Mouse (Mus musculus) myocyte (in vitro differentiated cells): ENCODE results near the gene Fars2. TPM values are rescaled to one million over a fixed set of nuclear protein-coding genes. Genes with fewer than 3 reads are reported as not detected.

Source experiments
- H3K27me3 ChIP-seq: one replicate; pipeline ENCODE4 v1.6.1; 2011; ENCODE audit not compliant: control insufficient read depth, insufficient read depth, insufficient read length
- H3K36me3 ChIP-seq: one replicate; pipeline ENCODE4 v1.6.1; 2011; ENCODE audit not compliant: control insufficient read depth, insufficient read depth
- H3K4me2 ChIP-seq: one replicate; pipeline ENCODE4 v1.6.1; 2011; ENCODE audit warnings: low read depth, control low read depth
- H3K4me3 ChIP-seq: one replicate; pipeline ENCODE4 v1.5.1; 2011; ENCODE audit warnings: mild to moderate bottlenecking, control low read depth, moderate library complexity
- H3K79me2 ChIP-seq: one replicate; pipeline ENCODE4 v1.6.1; 2011; ENCODE audit not compliant: control insufficient read depth, insufficient read depth
- H3ac ChIP-seq: one replicate; pipeline ENCODE4 v1.6.1; 2011; ENCODE audit not compliant: control insufficient read depth, insufficient read length
- CEBPB ChIP-seq: IDR thresholded peaks from 2 replicates; pipeline ENCODE4 v1.6.1; 2011; ENCODE audit warnings: mild to moderate bottlenecking, moderate library complexity; ENCODE audit not compliant: poor library complexity, insufficient read depth, severe bottlenecking
- E2F4 ChIP-seq: IDR thresholded peaks from one replicate; pipeline ENCODE4 v1.6.1; 2011; ENCODE audit warnings: mild to moderate bottlenecking, control low read depth, moderate library complexity; ENCODE audit not compliant: insufficient read depth
- MAX ChIP-seq: IDR thresholded peaks from one replicate; pipeline ENCODE4 v1.6.1; 2011; ENCODE audit warnings: low read depth, mild to moderate bottlenecking, control low read depth
- MYOD1 ChIP-seq, 3 experiments: IDR thresholded peaks; one replicate each; pipeline ENCODE4 v1.6.1; 2011; ENCODE audit warnings: control low read depth in 2 of 3, low read depth in 2 of 3, mild to moderate bottlenecking in 2 of 3, moderate library complexity in 1 of 3; ENCODE audit not compliant: insufficient read length in 2 of 3, control insufficient read depth in 1 of 3
- MYOG ChIP-seq, 3 experiments: IDR thresholded peaks; one replicate each; pipeline ENCODE4 v1.6.1; 2011; ENCODE audit warnings: control low read depth in 2 of 3, low read depth in 2 of 3, mild to moderate bottlenecking in 2 of 3; ENCODE audit not compliant: insufficient read length in 2 of 3, control insufficient read depth in 1 of 3, insufficient read depth in 1 of 3
- POLR2A ChIP-seq: IDR thresholded peaks from one replicate; pipeline ENCODE4 v1.6.1; 2011; ENCODE audit warnings: low read depth, mild to moderate bottlenecking, control low read depth, moderate library complexity; ENCODE audit not compliant: insufficient read length
- POLR2AphosphoS2 ChIP-seq: IDR thresholded peaks from one replicate; pipeline ENCODE4 v1.6.1; 2011; ENCODE audit warnings: low read depth, control low read depth; ENCODE audit not compliant: insufficient read length
- REST ChIP-seq: IDR thresholded peaks from one replicate; pipeline ENCODE4 v1.6.1; 2011; ENCODE audit warnings: mild to moderate bottlenecking, control low read depth, moderate library complexity; ENCODE audit not compliant: insufficient read depth, insufficient read length
- SRF ChIP-seq: IDR thresholded peaks from one replicate; pipeline ENCODE4 v1.6.1; 2011; ENCODE audit warnings: low read depth; ENCODE audit not compliant: control insufficient read depth, insufficient read length
- TCF12 ChIP-seq: IDR thresholded peaks from one replicate; pipeline ENCODE4 v1.6.1; 2011; ENCODE audit warnings: mild to moderate bottlenecking, control low read depth; ENCODE audit not compliant: poor library complexity, insufficient read depth, severe bottlenecking
- TCF3 ChIP-seq: IDR thresholded peaks from one replicate; pipeline ENCODE4 v1.6.1; 2011; ENCODE audit warnings: low read depth, control low read depth; ENCODE audit not compliant: insufficient read length
- USF1 ChIP-seq: IDR thresholded peaks from one replicate; pipeline ENCODE4 v1.6.1; 2011; ENCODE audit warnings: low read depth, mild to moderate bottlenecking, control low read depth, moderate library complexity
- polyA plus RNA-seq: library from polyadenylated mRNA; unstranded; fragments of >200 nt; fragmentation: generic; extraction: Trizol; gene quantifications from one replicate; pipeline ENCODE4 v1.2.1, GENCODE M21; 2012; ENCODE audit warnings: missing spikeins

Fars2 gene
- polyA plus RNA-seq, 1 experiment = 53.6 TPM

- Histone ChIP-seq H3K4me3 (no peak overlapping the region), H3K36me3 (no peaks in the 10 kb centered on the region), H3K4me2 (no peak overlapping the region), H3K79me2 (no peaks in the 10 kb centered on the region), H3K27me3 (no peaks in the 10 kb centered on the region), H3ac (no peak overlapping the region)
- TF ChIP-seq POLR2AphosphoS2 = no peak
- TF ChIP-seq TCF3 = no peak
- no peak for TF ChIP-seq MAX
- TF ChIP-seq TCF12 = no peak
- no peak for TF ChIP-seq USF1
- TF ChIP-seq E2F4 = no peak
- no peak for TF ChIP-seq SRF
- TF ChIP-seq REST = no peak
- TF ChIP-seq MYOD1 (IDR thresholded peaks at IDR 0.05; ENCODE audit: control insufficient read depth in 1 of 3, insufficient read length in 2 of 3, low read depth in 2 of 3) = no peak
- TF ChIP-seq MYOG (IDR thresholded peaks at IDR 0.05; ENCODE audit: control insufficient read depth in 1 of 3, insufficient read depth in 1 of 3, insufficient read length in 2 of 3, low read depth in 2 of 3) = no peak
- TF ChIP-seq POLR2A = no peak
- TF ChIP-seq CEBPB = no peak
Measured at GRCm38 (mm10) chr13:36564764-36565315, 447.6 kb downstream of the Fars2 start.

DNA sequence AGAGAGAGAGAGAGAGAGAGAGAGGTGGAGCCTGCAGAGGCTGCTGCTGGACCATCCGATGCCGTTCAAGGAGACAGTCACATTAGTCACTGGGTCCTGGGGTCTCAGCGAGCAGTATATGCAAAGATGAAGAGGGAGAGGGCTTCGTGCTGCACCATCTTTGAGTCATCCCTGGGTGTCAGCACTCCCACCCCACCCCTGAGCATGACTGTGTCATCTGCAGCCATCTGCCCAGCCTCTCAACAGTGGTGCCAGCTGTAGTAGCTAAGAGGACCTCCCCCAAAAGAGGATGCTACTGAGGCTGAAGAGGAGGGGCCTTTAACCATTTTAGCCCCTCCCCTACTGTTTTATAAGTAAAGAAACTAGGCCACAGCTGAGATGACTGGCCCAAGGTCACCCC, 459.6 kb downstream of the Fars2 start:
- no peak for TF ChIP-seq TCF12
- no peak for TF ChIP-seq MYOD1 (IDR thresholded peaks at IDR 0.05; ENCODE audit: control insufficient read depth in 1 of 3, insufficient read length in 2 of 3, low read depth in 2 of 3)
- no peak for TF ChIP-seq MAX
- no peak for TF ChIP-seq POLR2AphosphoS2
- TF ChIP-seq CEBPB = no peak
- no peak overlapping the region for H3K4me2 ChIP-seq
- no peak overlapping the region for H3K4me3 ChIP-seq
- no peaks in the 10 kb centered on the region for H3K36me3 ChIP-seq
- no peaks in the 10 kb centered on the region for H3K27me3 ChIP-seq
- H3K79me2 ChIP-seq = no peaks in the 10 kb centered on the region
- no peak overlapping the region for H3ac ChIP-seq

DNA sequence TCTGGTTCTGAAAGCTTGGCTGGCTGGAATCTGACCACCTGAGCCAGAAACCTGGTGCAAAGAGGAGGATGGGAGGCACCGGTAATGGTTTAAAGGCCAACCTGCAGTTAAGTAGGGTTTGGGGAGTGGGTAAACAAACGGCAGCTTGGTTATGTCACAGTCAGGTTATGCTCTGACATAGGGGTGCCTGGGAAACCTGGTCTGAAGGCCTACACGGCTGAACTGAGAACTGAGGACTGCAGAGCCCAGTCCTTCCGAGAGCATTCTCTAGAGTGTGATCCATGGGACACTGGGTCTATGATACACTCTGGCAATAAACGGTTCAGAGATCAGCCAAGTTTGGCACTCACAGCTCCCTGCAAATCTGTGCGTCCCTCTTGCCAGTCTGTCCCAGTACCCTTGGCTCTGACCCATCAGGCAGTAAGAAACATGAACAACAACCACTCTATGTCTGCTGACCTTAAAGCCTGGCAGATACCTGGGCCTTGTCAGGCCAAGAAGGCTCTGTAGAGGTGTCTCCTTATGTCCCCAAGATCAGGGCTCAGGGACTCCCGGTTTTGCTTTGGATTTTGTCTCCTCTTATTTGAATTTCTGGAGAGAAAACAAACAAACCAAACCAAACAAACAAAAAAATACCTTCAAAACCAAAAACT, 460.8 kb downstream of the Fars2 start:
- Histone ChIP-seq H3K36me3 (no peaks in the 10 kb centered on the region), H3K27me3 (no peaks in the 10 kb centered on the region), H3K4me2 (peak overlapping the region; percentile 54), H3K79me2 (no peaks in the 10 kb centered on the region), H3K4me3 (peak overlapping the region; percentile 20), H3ac (no peak overlapping the region)
- no peak for TF ChIP-seq POLR2AphosphoS2
- no peak for TF ChIP-seq POLR2A
- no peak for TF ChIP-seq REST
- no peak for TF ChIP-seq MYOG (IDR thresholded peaks at IDR 0.05; ENCODE audit: control insufficient read depth in 1 of 3, insufficient read depth in 1 of 3, insufficient read length in 2 of 3, low read depth in 2 of 3)
- no peak for TF ChIP-seq SRF
- TF ChIP-seq CEBPB = no peak
- TF ChIP-seq MAX = no peak
- no peak for TF ChIP-seq TCF12
- TF ChIP-seq USF1 = no peak
- TF ChIP-seq E2F4 = no peak
- TF ChIP-seq MYOD1 (IDR thresholded peaks at IDR 0.05; ENCODE audit: control insufficient read depth in 1 of 3, insufficient read length in 2 of 3, low read depth in 2 of 3) = no peak
- no peak for TF ChIP-seq TCF3

GRCm38 (mm10) chr13:36578569-36579333, 461.5 kb downstream of the Fars2 start:
- Histone ChIP-seq H3ac (no peak overlapping the region), H3K36me3 (no peaks in the 10 kb centered on the region), H3K4me3 (peak overlapping the region; percentile 20), H3K79me2 (no peaks in the 10 kb centered on the region), H3K4me2 (peak overlapping the region; percentile 54), H3K27me3 (no peaks in the 10 kb centered on the region)
- no peak for TF ChIP-seq E2F4
- no peak for TF ChIP-seq REST
- peak; percentile 61 for TF ChIP-seq POLR2A
